Mouse (Mus musculus) kidney, embryonic 14.5 days (tissue): ENCODE measurements around the gene AI837181. TPM values are rescaled to one million over a fixed set of nuclear protein-coding genes. Genes with fewer than 3 reads are reported as not detected.

ENCODE experiments used
- ATAC-seq: fragments of 200-750 bp; cut with Nextera tagmentation; 2 replicates; pipeline ENCODE4 v1.8.0; 2017; ENCODE audit warnings: moderate number of reproducible peaks, mild to moderate bottlenecking, moderate TSS enrichment, moderate library complexity; ENCODE audit not compliant: low FRiP score, low TSS enrichment
- H3K27ac ChIP-seq: fragments of 300-500 bp; sonication (generic); 2 replicates; pipeline ENCODE4 v1.5.1; 2014; ENCODE audit warnings: low read depth, mild to moderate bottlenecking, low read length, moderate library complexity, mixed read lengths
- H3K27me3 ChIP-seq: fragments of 300-500 bp; sonication (generic); 2 replicates; pipeline ENCODE4 v1.6.1; 2014; ENCODE audit warnings: mild to moderate bottlenecking, low read length; ENCODE audit not compliant: control insufficient read depth, insufficient read depth
- H3K36me3 ChIP-seq: fragments of 300-500 bp; sonication (generic); 2 replicates; pipeline ENCODE4 v1.6.1; 2014; ENCODE audit warnings: low read length, mixed read lengths; ENCODE audit not compliant: control insufficient read depth, insufficient read depth
- H3K4me1 ChIP-seq: fragments of 300-500 bp; sonication (generic); 2 replicates; pipeline ENCODE4 v1.6.1; 2014; ENCODE audit warnings: low read length, mixed read lengths; ENCODE audit not compliant: control insufficient read depth, insufficient read depth
- H3K4me2 ChIP-seq: fragments of 300-500 bp; sonication (generic); replicated peaks from 2 replicates; pipeline ENCODE4 v1.6.1; 2014; ENCODE audit warnings: low read depth, mild to moderate bottlenecking, low read length
- H3K4me3 ChIP-seq: fragments of 300-500 bp; sonication (generic); 2 replicates; pipeline ENCODE4 v1.5.1; 2014; ENCODE audit warnings: mild to moderate bottlenecking, low read length
- H3K9ac ChIP-seq: fragments of 300-500 bp; sonication (generic); 2 replicates; pipeline ENCODE4 v1.6.1; 2014; ENCODE audit warnings: low read depth, mild to moderate bottlenecking, low read length, moderate library complexity
- H3K9me3 ChIP-seq: fragments of 300-500 bp; sonication (generic); 2 replicates; pipeline ENCODE4 v1.6.1; 2016; ENCODE audit warnings: low read length; ENCODE audit not compliant: control insufficient read depth
- WGBS: fragments of 180-500 bp; shearing (Covaris S2); extraction: QIAGEN DNeasy Blood & Tissue Kit; methylation state at CpG from one replicate; pipeline ENCODE4 v1.1.7; 2014; 5-methylcytosine and 5-hydroxymethylcytosine counted together
- polyA plus RNA-seq: library from polyadenylated mRNA; unstranded; fragments of >200 nt; fragmentation: Nextera tagmentation; extraction: Ambion mirVana; gene quantifications from 2 replicates; pipeline ENCODE4 v1.2.1, GENCODE M21; 2014

Gene AI837181
- polyA plus RNA-seq, 1 experiment from 2014 or later, result 40.8 TPM

DNA sequence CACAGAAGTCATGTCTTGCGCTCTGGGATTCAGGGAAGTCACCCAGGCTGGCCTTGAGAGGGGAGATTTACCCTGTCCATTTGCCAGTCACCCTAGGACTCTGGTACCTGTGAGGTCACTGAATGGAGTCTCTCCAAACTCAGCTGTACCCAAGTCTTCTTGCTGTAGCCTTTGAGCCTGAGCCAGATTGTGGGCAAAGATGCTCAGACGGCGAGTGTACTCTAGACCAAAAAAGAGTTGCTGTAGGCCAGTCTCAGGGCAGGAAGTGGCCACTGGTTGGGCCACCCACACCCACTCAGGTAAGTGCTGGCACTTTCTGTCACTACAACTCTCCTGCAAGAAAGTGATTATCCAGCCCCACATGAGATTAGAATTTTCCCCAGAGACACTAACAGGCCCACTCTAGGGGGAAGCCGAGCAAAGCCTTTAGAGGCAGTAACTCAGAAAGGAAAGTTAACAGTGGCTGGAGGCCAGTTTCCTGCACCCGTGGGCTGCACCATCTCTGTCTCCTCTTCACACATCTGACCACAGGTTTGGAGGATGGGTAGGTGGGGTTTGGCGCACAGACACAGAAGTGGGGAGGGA lies 42.1 kb downstream of the AI837181 start:
- 94% methylated on average over 6 of the region's 6 CpGs for WGBS
- Histone ChIP-seq H3K4me1 (no peaks in the 10 kb centered on the region), H3K9ac (no peak overlapping the region), H3K27ac (no peak overlapping the region), H3K36me3 (peaks cover 52% of the 10 kb centered on the region), H3K4me2 (no peak overlapping the region), H3K27me3 (no peaks in the 10 kb centered on the region), H3K4me3 (no peak overlapping the region), H3K9me3 (no peaks in the 10 kb centered on the region)
- ATAC-seq, result no peak

- no peak within 1 kb of the TSS for H3K4me2 ChIP-seq
- H3K9me3 ChIP-seq, result no peaks in the 10 kb centered on the region
- no peak for ATAC-seq
- H3K4me1 ChIP-seq, result no peaks in the 10 kb centered on the region
- WGBS, result 62% methylated on average over 5 of the region's 5 CpGs
- no peak within 1 kb of the TSS for H3K9ac ChIP-seq
- H3K4me3 ChIP-seq, result no peak within 1 kb of the TSS
- H3K36me3 ChIP-seq, result peaks cover 41% of the 10 kb centered on the region
- no peak within 1 kb of the TSS for H3K27ac ChIP-seq
- no peaks in the 10 kb centered on the region for H3K27me3 ChIP-seq
These were observed 43.4 kb downstream of the AI837181 start, which contains the start of gene Ctsw for GRCm38 (mm10) chr19:5468374-5468773. Gene Ctsw, minus strand, starts transcription at chr19:5468507.

- H3K27me3 ChIP-seq, result no peaks in the 10 kb centered on the region
- no peak overlapping the region for H3K4me3 ChIP-seq
- H3K27ac ChIP-seq, result no peak overlapping the region
- H3K9me3 ChIP-seq, result no peaks in the 10 kb centered on the region
- no peak overlapping the region for H3K4me2 ChIP-seq
- no peak for ATAC-seq
- H3K36me3 ChIP-seq, result peaks cover 10% of the 10 kb centered on the region
- H3K9ac ChIP-seq, result no peak overlapping the region
- peaks cover 20% of the 10 kb centered on the region; the same call in 1 of the 2 replicates for H3K4me1 ChIP-seq
- 59% methylated on average over 5 of the region's 5 CpGs for WGBS
These were observed 46.9 kb downstream of the AI837181 start for GRCm38 (mm10) chr19:5471846-5472245.

DNA sequence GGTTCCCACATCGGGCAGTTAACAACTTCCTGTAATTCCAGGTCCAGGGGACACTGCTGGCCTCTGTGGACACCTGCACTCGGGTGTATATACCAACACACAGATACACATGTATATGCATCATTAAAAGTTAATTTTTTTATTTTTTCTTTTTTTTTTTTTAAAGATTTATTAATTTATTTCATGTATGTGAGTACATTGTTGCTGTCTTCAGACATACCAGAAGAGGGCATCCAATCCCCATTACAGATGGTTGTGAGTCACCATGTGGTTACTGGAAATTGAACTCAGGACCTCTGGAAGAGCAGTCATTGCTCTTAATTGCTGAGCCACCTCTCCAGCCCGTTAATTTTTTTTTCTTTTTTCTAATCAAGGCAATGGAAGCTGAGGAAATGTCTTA lies 47.9 kb downstream of the AI837181 start:
- Histone ChIP-seq H3K9me3 (no peaks in the 10 kb centered on the region), H3K9ac (no peak overlapping the region), H3K4me2 (no peak overlapping the region), H3K4me3 (no peak overlapping the region), H3K36me3 (peaks cover 10% of the 10 kb centered on the region; the same call in 1 of the 2 replicates), H3K27ac (no peak overlapping the region), H3K4me1 (peaks cover 20% of the 10 kb centered on the region; the same call in 1 of the 2 replicates), H3K27me3 (no peaks in the 10 kb centered on the region)
- no peak for ATAC-seq
- 81% methylated on average over 3 of the region's 3 CpGs for WGBS

DNA sequence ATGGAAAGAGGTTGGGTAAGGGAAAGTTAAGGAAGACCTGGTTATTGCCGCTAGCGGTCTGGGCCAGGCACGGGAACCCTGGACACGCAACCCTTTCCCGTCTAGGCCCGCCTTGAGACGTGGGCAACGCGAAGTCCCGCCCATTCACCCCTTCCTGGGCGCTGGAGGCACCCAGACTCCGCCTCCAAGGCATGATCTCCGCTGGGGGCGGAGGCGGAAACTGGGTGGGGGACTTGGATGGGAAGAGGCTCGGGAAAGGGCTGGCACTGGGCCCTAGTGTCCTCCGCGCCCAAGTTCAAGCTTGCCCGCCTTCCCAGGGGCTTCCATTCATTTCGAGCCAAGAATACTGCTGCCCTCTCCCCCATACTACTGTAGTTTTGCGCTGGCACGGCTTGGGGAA lies 48.8 kb downstream of the AI837181 start, which contains the start of gene Efemp2:
Gene Efemp2 (plus strand): TSS at position 235 of the 400 bp plus-strand sequence.
- ATAC-seq, result peak; percentile 71
- Histone ChIP-seq H3K9ac (peak within 1 kb of the TSS; percentile 86), H3K4me3 (peak within 1 kb of the TSS; percentile 66), H3K4me2 (peak within 1 kb of the TSS; percentile 78), H3K27ac (peak within 1 kb of the TSS; percentile 91), H3K4me1 (peaks cover 20% of the 10 kb centered on the region; the same call in 1 of the 2 replicates), H3K9me3 (no peaks in the 10 kb centered on the region), H3K27me3 (no peaks in the 10 kb centered on the region), H3K36me3 (peaks cover 19% of the 10 kb centered on the region; the same call in 1 of the 2 replicates)
- WGBS, result under 1% methylated on average over 22 of the region's 22 CpGs

DNA sequence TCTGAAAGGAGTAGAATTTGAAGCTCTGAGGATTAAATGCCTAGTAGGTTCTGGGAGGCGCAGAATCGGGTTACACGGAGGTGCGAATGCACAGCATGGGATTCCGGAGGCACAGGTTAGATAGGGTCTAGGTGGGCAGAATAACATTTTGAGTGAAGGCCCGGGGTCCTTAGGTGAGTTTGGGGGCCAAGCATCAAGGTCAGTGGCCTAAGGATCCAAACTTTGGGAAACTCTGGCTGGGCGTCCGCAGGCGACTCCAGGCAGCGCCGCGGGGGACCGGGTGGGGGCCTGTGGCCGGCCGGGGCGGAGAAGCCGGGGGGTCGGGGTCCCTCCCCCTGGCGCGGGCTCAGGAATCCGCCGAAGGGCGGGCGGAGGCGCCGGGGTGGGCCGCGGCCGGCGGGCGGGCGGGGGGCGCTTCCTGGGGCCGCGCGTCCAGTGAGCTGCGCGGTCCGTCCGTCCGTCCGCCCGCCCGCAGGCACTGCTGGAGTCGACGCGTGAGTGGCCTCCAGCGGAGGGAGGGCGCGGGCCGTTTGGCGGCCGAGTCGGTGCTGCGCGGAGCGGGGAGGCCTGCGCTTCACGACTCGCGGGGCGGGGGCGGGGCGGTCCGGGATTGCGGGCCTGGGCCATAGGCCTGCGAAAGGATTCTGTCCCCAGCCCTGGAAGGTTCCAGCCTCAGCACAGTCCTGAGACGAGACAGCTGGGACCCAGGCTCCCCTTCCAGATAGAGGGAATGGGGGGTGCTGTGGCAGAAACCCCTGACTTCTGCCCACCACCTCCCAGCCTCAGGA lies 49.5 kb downstream of the AI837181 start:
- Histone ChIP-seq H3K9me3 (no peaks in the 10 kb centered on the region), H3K4me2 (peak overlapping the region; percentile 78), H3K4me3 (peak overlapping the region; percentile 66), H3K4me1 (peaks cover 20% of the 10 kb centered on the region; the same call in 1 of the 2 replicates), H3K27ac (peak overlapping the region; percentile 91), H3K9ac (peak overlapping the region; percentile 86), H3K36me3 (peaks cover 26% of the 10 kb centered on the region; the same call in 1 of the 2 replicates), H3K27me3 (no peaks in the 10 kb centered on the region)
- peak; percentile 65 for ATAC-seq
- 2% methylated on average over 54 of the region's 68 CpGs for WGBS

DNA sequence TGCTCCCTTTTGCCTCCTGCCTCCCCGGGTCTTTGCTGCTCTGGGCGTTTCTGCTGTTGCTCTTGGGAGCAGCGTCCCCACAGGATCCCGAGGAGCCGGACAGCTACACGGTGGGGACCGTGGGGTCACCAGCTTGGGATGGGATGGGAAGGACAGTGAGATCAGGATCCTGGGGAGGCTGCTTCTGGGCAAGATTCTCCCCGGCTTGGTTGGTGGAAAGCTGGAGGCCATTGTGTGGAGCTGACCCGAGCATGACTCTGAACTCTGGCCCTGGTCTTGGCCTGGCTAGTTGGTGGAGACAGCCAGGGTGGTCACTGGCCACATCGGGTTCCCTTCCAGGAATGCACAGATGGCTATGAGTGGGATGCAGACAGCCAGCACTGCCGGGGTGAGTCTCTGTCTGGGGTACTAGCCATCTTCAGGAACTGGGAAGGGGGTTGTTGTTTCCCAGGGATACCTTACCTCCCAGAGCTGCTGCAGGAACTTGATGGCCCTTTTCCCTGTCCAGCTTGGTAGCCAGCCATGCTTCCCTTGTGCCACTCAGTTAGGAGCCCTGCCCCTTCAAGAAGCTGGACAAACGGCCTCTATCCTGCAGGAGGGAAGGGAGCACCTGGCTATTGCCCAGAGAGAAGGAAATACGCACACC lies 50.2 kb downstream of the AI837181 start:
- peaks cover 20% of the 10 kb centered on the region; the same call in 1 of the 2 replicates for H3K4me1 ChIP-seq
- no peaks in the 10 kb centered on the region for H3K27me3 ChIP-seq
- peaks cover 32% of the 10 kb centered on the region for H3K36me3 ChIP-seq
- 15% methylated on average over 13 of the region's 13 CpGs for WGBS
- peak overlapping the region; percentile 66 for H3K4me3 ChIP-seq
- H3K9ac ChIP-seq, result peak overlapping the region; percentile 86
- H3K4me2 ChIP-seq, result peak overlapping the region; percentile 78
- H3K27ac ChIP-seq, result peak overlapping the region; percentile 91; the same call in 1 of the 2 replicates
- ATAC-seq, result peak; percentile 34; the same call in 1 of the 2 replicates
- no peaks in the 10 kb centered on the region for H3K9me3 ChIP-seq
